Mouse (Mus musculus): ENCODE measurements around the gene Hist4h4.
"Not testable (repeated sequence)": the region's sequence is repeated elsewhere in the genome, so short reads cannot be mapped to it uniquely, and the experiment has no call there.

Gene Hist4h4

GRCm38 (mm10) chr6:136815381-136815780, 11.2 kb upstream of the Hist4h4 start:
- DNase-seq (ENCODE audit: low spot score), result no peak

DNA sequence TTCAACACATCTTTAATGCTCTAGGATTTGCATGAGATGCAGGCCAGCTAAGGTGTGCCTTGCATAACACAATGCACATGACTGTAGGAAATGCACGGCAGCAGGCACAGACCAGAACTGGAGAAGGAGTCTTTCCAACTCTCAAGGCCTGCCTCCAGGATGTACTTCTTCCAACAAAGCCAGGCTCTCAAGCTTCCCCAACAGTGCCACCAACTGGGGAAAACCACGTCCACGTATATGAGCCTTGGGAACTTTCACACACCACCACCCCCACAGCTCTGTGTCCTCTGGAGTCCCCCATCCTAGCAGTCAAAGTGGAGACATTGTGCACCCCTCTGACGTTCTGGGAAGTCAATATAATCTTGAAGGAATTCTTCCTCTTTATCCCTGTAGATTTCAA, 8.9 kb upstream of the Hist4h4 start:
- DNase-seq (ENCODE audit: low spot score), result no peak

- no peak for DNase-seq (ENCODE audit: low spot score)
Measured at GRCm38 (mm10) chr6:136811196-136811595, 7.0 kb upstream of the Hist4h4 start.

DNA sequence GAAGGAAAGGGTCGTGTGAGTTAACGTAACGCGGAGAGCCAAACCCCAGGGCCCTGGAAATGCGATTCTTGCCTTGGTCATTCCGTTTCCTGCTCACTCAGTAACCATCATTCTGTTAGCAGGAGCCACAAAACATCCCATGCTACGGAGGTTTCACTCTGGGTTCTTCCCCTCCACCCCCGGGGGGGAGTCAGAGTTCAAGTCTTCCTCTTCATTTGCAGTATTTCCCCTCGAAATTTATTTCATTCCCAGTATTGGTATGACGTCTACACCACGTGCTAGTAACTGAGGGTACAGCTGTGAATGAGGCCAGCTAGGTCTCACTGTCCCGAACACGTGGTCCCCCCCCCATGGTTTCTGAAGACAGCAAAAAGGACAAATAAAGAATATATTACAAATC, 5.5 kb upstream of the Hist4h4 start:
- DNase-seq (ENCODE audit: low spot score), result no peak

DNA sequence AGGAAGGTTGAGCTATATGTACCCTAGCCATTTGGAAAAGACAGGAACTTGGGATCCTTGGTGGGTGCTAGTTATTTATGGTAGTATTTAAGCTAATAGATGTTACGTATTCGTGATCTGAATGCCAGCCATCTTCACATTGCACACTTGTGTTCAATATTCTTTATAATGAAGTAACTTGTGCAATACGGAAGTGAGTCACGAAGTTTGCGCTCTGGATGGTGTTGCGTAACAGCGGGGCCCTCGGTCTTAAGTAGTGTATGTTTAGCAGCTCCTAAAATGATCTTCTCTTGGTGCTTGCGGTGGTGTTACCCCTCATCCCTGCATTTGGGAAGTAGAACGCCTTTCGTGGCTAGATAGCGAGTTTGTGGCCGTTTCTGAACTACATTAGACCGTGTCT, 4.9 kb upstream of the Hist4h4 start:
- no peak for DNase-seq (ENCODE audit: low spot score)

DNA sequence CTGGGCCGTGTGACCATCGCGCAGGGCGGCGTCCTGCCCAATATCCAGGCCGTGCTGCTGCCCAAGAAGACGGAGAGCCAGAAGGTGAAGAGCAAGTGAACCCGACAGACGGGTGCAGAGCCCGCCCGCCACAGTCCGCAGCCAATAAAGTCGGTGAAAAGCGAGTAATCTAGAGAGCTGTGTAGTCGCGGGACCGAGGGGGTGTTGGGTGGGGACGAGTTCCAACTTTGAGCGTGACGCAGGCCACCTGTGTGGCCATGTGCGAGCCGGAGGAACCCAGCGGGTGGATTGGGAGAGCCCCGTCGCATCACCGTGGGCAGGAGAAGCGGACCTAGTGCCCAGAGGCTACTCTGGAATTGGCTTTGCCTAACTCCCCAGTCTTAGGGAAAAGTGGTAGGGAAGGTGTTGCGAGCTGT, 4.4 kb upstream of the Hist4h4 start:
- DNase-seq (ENCODE audit: low spot score), result peak; percentile 55

DNA sequence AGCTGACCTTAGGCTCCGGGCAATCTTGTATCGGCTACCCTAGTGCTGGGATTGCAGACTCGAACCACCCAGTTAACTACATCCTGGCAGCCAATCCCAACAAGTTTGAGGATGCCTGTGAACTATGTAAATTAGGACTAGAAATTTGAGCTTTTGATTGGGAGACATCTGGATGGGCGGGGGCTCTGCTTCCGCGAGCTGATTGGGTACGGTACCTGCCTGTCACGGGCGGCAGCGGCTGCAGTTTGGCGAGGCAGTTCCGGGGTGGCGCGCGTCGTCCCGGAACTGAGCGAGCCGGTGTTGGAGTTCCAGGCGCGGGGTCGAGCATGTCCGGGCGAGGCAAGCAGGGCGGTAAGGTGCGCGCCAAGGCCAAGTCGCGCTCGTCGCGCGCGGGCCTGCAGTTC, 3.8 kb upstream of the Hist4h4 start, which contains the start of gene H2afj:
H2afj (plus strand) TSS at position 231 of the 404 bp plus-strand sequence.
- peak; percentile 99 for DNase-seq (ENCODE audit: low spot score)

DNA sequence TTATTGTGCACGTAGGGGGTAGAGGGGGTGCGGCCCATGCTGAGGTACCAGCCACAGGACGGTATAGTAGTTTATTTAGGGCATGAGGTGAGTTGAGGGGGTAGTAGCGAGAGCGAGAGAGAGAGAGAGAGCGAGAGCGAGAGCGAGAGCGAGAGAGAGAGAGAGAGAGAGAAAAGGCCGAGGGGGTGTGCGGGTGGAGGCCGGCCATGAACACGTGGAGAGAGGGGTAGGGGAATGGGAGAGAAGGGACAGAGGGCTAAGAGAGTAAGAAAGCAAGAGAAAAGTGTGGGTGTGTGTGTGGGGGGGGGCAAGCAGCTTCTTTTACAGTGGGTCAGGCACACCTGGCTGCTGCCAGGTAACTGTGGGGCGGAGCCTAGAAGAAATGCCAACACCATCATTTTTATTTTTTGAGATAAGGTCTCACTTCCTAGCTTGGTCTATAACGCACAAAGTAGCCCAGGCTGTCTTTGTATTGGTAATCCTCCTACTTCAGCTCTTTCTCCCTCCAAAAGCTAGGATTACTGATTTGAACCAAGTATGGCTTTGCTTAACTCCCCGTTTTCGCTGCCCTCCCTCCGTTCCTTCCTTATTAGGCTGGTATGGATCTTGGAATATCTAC, 3.3 kb upstream of the Hist4h4 start:
- DNase-seq (ENCODE audit: low spot score), result no peak

GRCm38 (mm10) chr6:136806819-136807218, 2.6 kb upstream of the Hist4h4 start:
- no peak for DNase-seq (ENCODE audit: low spot score)

GRCm38 (mm10) chr6:136805409-136805775, 1.2 kb upstream of the Hist4h4 start:
- no peak for DNase-seq (ENCODE audit: low spot score)

GRCm38 (mm10) chr6:136804705-136805408, 642 bp upstream of the Hist4h4 start:
- DNase-seq (ENCODE audit: low spot score), result no peak

DNA sequence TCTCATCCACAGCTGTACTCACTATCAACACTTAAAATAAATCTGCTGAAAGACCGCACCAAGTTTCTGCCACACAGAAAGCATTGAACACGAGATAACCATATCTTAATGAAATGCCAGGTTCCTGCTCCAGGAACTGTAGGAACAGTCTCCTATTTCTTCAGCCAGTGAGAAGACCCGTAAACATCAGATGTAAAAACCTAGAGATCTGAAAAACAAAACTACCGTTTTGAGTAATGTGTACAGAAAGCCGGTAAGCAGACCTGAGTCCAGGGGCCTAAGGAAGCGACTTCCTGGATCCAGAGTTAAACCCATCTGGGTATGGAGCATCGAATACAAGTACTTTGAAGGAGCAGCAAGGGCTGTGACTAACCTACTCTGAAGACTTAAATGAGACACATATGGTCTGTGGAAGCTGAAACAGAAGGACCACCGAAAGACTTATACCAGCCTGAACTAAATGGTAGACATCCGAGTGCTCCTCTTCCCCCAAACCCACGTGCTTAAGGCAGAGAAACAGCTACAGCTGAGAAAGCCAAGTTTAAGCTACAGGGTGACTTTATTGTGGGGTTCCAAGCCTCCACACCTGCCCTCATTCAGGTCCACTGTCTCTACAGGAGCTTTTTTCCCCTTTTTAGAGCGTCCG, 999 bp downstream of the Hist4h4 start:
- DNase-seq (ENCODE audit: low spot score), result no peak

GRCm38 (mm10) chr6:136801274-136801673, 2.9 kb downstream of the Hist4h4 start:
- DNase-seq (ENCODE audit: low spot score), result no peak

- no peak for DNase-seq (ENCODE audit: low spot score)
Measured at GRCm38 (mm10) chr6:136800710-136801109, 3.5 kb downstream of the Hist4h4 start.

DNA sequence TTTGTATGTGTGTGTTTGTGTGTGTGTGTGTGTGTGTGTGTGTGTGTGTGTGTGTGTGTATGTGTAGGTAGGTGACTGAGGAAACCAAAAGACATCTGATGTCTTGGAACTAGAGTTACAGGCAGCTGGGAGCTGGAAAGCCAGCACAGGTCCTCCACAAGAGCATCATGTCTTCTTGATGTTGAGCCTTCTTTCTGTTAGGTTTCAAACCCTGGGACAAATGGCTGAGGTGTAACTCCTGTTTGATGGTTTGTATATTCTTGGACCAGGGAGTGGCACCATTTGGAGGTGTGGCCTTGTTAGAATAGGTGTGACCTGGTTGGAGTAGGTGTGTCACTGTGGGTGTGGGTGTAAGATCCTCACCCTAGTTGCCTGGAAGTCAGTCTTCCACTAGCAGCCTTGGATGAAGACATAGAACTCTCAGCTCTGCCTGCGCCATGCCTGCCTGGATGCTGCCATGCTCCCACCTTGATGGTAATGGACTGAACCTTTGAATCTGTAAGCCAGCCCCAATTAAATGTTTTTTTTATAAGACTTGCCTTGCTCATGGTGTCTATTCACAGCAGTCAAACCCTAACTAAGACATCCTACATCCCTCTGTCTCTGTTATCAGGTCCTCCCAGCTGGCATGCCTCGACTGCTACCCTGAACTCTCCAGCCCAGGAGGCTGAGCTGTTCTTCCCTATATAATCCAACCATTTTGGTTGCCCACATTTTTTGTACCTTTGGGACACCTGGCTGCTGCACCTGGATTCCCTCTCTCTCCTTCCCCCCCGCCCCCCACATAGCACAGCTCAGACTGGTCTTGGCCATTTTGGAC, 6.1 kb downstream of the Hist4h4 start:
- not testable (repeated sequence) for DNase-seq (ENCODE audit: low spot score)

GRCm38 (mm10) chr6:136795850-136796249, 8.4 kb downstream of the Hist4h4 start:
- no peak for DNase-seq (ENCODE audit: low spot score)

DNA sequence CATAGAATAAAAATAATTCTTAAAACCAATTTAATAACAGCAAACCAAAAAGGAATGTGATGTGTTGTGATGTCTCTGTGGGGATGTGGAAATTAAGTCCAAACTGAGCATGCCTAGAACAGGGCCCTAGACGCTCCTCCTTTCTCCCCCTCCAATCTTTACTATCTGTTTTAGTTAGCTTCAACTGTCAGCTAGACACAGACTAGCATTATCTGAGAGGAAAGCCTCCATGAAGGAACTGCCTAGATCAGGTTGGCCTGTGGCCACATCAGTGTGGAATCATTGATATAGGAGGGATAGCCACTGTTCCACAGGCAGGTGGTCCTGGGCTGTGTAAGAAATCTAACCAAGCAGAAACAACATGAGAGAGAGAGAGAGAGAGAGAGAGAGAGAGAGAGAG, 9.1 kb downstream of the Hist4h4 start:
- DNase-seq (ENCODE audit: low spot score), result no peak

- DNase-seq (ENCODE audit: low spot score), result no peak
Measured at GRCm38 (mm10) chr6:136793831-136794525, 10.2 kb downstream of the Hist4h4 start.

GRCm38 (mm10) chr6:136792884-136793758, 11.1 kb downstream of the Hist4h4 start:
- no peak for DNase-seq (ENCODE audit: low spot score)

GRCm38 (mm10) chr6:136789391-136789971, 14.7 kb downstream of the Hist4h4 start:
- DNase-seq (ENCODE audit: low spot score), result peak; percentile 34

Data from layer of hippocampus, adult 11-12 months (tissue).